Mouse (Mus musculus) mouse embryonic stem cell (cell line): ENCODE results near the gene Sufu.

Source experiments
- in situ Hi-C, 2 experiments: fragments of 300-500 bp; cut with MboI; formaldehyde crosslinking; loops; 1 replicate in 1 of 2; 3 replicates in 1 of 2; pipeline ENCODE4 v1.14.3; 2019 to 2020; ENCODE audit warnings: low sequenced_read_pairs in 2 of 2, low pct_unique_long_range_greater_than_20kb in 1 of 2, mixed read lengths in 1 of 2; ENCODE audit not compliant: unreplicated experiment in 1 of 2

The Sufu gene

DNA sequence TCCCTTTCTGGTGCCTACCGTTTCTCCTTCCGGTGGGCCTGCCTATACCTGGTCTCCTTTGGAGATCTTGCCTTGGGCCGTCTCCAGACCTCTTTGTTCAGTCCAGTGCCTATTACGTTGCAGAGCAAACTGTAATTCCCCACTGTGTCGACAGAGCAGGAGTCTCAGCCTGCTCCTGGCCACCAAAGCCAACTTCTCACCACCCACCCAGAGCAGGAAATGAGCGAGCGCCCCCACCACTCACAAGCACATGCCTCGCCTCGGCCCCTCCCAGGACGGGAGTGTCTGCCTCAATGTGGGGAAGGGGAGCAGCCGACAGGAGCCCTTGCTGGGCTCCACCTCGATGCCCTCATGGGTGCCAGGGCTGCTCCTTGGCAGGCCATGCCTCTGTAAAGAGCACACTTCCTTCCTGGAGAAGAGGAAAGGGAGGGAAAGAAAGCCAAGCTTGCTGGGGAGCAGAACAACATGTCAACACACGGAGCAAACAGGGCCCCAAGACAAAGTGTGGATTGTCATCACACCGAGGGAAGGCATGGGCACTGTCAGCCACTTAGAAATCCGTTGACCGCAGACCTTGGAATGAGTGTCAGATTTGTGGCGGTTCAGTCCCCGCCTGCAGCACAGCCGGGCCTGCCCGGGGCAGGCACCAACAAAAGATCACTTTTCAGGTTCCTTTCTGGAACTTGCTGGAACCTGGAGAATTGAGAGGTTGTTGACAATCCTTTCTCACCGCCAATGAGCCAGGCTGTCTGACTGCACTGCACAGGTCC, 82.8 kb downstream of the Sufu start:
- in situ Hi-C loops, result no loop called here

DNA sequence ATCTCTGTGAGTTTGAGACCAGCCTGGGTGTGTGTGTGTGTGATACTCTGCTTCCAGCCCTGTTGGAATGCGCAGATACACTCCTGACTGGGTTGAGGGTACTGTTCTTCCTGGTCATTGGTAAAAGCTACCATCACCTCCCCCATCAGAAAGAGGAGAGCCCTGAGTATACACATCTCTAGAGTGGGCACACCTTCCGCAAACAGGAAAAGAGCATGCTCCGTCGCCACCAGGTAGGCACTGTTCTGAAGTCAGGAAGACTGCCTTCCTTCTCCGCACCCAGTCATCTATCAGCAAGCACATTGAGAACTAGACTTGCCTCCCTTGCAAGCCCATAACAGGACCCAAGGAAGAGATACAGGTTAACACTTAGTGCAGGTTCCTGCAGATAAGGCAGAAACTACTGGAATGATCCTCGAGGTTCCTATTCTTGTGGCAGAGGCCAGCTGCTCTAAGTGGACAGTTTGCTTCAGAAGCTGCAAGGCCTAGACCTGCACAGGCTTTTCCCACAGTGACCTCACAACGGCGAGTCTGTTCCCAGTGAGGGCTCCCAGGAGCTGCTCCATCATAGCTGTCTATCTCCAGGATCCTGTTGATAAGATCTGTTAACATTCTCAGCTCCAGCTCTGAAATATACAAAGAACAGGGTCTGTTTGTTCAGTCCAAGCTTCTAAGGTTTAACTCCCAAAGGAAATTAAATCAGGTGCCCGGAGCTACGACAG, 84.1 kb downstream of the Sufu start:
- in situ Hi-C loops, result no loop called here

DNA sequence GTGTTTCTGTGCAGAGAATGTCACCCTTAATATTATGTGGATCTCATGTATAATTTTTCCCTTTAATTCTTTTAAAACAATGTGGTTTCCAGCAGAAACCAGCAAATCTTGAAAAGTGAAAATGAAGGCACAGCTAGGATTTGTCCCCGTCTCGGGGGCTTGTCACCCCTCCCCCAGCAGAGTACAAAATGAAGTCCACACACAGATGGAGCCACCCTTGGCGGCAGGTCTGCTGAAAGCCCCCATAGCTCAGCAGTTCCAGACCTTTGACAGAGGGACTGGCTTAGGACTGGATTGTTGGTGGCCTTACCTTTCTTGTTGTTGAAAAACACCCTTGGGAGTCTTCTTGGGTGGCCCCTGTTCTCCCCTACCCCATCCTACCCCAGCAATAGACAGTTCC, 84.7 kb downstream of the Sufu start:
- in situ Hi-C loops, result no loop called here

DNA sequence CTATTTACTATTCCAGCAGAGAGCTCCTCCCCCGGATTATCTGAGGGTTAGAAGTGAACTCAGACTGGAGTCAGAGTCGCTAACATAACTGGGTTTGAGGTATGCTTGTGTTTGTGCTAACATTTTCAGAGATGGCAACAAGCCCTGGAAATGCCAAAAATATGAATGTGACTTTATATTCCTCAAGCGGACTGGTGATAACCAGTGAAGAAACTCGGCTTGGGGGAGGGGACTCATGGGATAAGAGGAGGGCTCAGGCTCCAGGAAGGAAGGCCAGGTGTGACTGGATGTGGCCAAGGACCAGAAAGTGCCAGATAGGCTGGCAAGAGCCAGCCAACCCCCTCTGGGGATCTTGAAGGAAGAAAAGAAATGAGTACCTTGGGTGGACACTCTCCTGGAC, 85.1 kb downstream of the Sufu start:
- in situ Hi-C loops, result no loop called here

DNA sequence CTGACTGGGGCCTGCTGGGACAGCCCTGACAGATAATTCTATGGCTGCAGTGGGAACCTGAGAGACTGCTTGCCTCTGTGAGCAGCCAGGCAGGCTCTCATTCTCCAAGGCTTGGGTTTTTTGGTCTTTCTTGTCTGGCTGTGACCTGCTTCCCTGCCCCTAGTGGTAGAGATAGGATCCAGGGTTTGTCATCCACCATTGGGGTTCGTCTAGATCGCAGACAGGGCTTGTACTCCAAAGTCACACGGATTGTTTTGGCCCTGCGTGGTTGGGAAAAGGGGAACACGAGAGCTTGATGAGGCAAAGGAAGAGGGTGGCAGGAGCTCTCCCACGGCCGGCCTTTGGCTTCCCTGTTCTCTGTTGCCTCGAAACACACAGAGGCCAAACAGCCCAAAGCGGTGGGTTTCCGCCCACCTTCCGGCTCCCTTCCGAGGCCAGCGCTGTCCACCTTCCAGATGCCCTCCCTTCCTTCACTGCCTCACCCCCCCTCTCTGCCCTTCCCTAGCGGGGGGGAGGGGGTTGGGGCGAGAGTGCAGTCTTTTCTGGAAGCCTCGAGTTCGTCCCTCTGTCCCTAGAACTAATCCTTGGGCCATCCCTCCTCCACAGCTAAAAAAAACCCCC, 86.3 kb downstream of the Sufu start:
- in situ Hi-C loops, result no loop called here

DNA sequence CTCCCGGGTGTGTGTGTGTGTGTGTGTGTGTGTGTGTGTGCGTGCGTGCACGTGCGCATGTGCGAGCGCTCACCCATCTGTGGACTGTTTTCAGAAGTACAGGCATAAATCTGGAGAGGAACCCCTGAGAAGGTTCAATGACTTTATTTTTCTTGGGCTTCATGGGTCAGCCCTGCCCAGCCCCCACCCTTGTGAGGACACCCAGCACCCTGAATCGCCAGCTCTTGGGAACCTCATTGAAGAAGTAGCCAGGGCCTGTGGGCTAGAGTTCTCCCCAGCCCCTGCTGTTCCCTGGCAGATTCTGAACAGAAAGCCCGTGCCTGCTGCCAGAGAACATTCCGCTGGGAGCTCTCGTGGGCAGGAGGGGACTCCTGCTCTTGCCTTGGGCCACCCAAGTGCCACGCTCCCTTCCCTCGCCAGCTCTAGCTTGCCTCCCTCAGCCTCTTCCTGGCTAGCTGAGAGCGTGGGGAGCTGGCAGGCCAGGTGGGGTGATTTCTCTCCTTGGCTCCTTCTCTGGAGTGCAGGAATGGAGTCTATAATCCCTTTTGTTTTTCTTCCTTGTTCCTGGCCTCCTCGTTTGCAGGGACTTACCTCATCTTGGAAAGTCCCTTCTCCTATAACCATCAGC, 87.1 kb downstream of the Sufu start:
- in situ Hi-C loops, result no loop called here

- in situ Hi-C loops, result no loop called here
Measured at GRCm38 (mm10) chr19:46484518-46484917, 87.8 kb downstream of the Sufu start.

- in situ Hi-C loops, result no loop called here
Measured at GRCm38 (mm10) chr19:46485847-46486246, 89.2 kb downstream of the Sufu start.

DNA sequence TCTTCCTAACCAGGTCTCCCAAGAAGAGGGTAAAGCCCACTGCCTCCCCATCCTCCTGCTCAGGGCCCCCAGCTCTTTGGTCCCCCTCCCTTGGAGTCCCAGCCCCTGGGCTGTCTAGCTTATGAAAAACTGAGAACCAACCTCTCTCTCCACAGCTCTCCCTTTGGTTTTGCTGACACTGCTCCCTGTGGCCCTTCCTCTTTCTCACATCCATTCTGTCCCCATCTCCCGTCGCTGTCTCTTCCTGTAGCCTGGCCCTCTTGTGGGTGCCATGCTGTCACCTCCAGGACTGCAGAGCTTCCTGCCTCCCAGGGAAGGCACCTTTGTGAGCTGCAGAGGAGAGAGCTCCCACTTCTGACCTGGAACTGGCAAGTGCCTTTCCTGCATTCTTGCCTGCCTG, 90.0 kb downstream of the Sufu start:
- in situ Hi-C loops, result no loop called here

GRCm38 (mm10) chr19:46489448-46489847, 92.8 kb downstream of the Sufu start:
- in situ Hi-C loops, result no loop called here

DNA sequence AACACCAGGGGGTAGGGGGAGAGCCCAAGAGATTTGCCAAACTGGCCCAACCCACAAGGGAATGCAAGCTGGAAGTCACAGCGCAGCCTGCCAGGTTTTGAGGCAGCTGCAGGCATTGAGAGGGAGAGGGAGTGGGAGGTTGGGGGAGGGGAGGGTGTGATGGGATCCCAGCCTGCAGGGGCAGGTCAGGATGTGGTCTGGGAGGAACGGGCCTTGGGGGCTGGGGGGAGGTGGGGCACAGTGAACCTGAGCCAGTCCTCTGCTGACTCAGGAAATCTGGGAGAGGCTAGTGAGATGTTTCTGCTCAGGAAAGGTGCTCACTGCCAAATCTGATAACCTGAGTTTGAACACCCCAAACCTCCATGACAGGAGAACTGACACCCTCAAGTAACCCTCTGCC, 93.9 kb downstream of the Sufu start:
- in situ Hi-C loops, result no loop called here

DNA sequence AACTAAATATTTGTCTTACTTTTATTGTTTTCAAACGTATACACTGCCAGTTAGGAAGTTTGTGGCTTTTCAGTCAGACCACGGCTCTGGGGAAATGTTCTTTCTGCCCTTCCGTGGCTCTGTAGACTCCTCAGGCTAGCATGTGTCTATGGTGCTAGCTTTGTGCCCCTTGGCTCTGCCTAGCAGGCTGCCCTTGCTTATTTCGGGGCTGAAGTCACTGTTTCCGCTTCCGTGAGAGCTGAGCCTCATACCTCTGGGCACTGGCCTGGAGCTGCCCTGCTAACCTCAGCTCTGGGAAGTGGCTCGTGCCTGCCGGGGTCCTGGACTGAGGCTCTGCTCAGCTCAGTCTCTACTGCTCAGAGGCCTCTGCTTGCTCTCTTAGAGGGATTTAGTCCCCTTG, 98.4 kb downstream of the Sufu start:
- in situ Hi-C loops, result no loop called here

GRCm38 (mm10) chr19:46497230-46497629, 100.5 kb downstream of the Sufu start:
- in situ Hi-C loops, result no loop called here

GRCm38 (mm10) chr19:46499539-46499835, 102.8 kb downstream of the Sufu start:
- in situ Hi-C loops, result no loop called here

DNA sequence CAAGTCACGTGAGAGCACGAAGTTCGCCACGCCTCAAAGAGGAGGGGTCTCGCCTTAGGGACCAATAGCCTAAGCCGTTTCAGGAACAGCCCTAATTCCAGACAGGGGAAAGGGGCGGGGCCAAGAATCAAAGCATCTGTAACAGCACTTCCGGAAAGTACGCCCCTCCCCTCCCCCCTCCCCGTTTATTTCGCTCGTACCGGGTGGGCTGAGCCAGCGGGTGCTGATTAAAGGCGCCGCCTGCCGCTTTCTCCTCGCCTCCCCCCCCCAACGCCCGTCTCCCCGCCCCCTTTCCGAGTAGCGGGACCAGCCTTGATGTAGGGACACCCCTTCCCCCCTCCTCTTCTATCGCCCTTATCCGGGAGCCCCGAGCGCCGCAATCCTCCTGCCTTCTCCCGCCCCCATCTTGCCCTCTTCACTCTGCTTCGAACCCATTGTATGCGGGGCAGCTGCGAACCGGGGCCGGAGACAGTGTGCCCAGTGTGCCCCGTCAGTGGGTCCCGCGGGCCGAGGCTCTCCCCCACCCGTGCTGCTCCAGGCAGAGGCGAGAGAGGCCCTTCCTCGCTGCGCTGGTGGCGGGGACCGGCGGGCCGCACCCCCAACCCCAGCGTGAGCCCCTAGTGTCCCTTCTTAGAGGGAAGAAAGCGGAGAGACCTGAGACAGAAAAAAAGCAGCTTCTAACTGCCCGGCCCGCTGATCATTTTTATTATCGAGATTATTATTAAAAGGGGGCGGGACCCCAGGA, 103.3 kb downstream of the Sufu start:
- in situ Hi-C loops, result no loop called here

- in situ Hi-C loops, result no loop called here
Measured at GRCm38 (mm10) chr19:46500581-46501341, 104.1 kb downstream of the Sufu start.

- in situ Hi-C loops, result no loop called here
Measured at GRCm38 (mm10) chr19:46501401-46502068, 104.8 kb downstream of the Sufu start, which contains the start of gene Trim8. Trim8 (plus strand) TSS chr19:46501702.

DNA sequence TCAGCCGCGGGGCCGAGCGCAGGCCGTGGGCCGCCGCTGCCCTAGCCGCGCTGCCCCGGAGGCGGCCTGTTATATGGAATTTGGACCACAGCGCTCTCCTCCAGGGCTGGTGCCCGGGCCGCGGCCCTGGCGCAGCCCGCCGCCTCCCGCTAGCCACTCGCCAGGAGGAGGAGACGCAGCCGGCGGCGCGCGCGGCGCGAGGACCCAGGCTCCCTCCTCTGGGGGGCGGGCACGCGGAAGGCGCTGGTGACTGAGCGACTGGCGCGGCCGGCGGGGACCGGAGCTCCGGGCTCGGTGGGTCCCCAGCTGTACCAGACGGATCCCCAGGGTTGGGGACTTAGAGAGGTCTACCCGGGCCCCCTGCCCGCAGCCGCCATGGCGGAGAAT, 105.4 kb downstream of the Sufu start:
- in situ Hi-C loops, result no loop called here
